Mouse (Mus musculus): ENCODE results near the gene Dtd2.
A peak's percentile ranks its signal among the peaks of the same experiment; 100 is the strongest.

DNA sequence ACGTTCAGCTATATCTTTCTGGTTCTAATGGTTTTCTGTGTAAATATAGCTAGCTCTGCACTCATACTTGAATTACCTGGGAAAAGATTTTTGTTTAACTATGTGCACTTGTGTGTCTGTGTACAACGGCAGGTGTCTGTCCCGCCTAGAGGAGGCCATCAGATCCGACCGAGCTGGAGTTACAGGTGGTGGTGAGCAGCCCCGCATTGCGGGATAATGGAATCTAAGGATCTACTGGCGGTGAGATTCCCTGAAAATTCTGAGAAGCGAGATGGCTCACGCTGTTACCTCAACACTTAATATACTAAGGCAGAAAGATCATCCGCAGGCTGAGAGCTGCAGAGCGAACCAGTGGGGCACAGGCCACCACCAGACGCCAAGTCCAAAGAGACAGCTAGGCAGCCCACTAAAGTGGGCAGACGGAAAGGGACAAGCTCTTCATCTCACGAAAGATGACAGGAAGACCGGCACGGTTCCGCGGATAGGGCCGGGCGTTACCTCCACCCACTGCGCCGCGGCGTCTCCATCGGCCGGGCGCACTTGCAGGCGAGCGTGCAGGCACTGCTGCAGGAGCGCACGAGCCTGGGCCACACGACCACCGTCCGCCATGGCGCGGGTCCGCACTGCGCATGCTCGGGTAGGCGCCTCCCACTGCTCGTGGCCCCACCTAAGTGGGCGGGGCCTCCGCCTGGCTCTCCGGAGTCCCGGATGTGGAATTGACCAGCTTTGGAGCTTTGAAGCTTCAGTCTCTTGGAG, at the start of gene Dtd2:
- no peak for TF ChIP-seq CTCF (IDR thresholded peaks at IDR 0.05; ENCODE audit: control insufficient read depth, insufficient read depth, low read length)
- peak; percentile 96 for TF ChIP-seq POLR2A (IDR thresholded peaks at IDR 0.05; ENCODE audit: borderline replicate concordance, control insufficient read depth, low read depth, low read length)
